Mouse (Mus musculus): ENCODE measurements around the gene Polr3e.

DNA sequence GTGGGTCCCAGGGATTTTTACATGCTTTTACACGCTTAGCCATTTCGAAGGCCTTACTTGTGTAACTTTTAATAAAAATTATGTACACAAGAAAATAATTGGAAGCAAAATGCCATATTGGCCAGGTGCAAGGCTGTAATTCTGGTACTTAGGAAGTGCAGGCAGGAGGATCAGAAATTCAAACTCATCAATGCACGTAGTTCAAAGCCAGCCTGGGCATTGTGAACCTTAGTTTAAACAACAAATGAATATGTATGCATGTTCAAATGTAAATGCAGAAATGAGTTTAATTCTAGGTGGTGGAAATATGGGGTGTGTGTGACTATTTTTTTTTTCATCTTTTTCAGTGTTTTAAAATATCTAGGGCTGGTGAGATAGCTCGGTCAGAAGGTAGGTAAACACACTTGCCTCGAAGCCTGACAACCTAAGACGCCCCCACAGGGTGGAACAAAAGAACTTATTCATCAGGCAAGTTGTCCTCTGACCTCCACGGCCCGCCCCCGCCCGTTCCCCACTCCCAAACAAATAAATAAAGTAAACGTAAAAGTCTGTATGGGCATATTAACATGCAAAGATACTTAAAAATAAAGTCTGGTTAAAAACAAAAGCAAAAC lies 1.2 kb upstream of the Polr3e start:
- no peak for TF ChIP-seq CTCF (IDR thresholded peaks at IDR 0.05; ENCODE audit: low read depth)
- no peak for TF ChIP-seq EP300 (IDR thresholded peaks at IDR 0.05; ENCODE audit: low read depth)

Data from liver, postnatal 0 days (tissue).